Comparison of ENCODE assay signal across 24 mouse cellular contexts in genomic region chr7:58230943-58231342, GRCm38 (mm10).
"Had no signal": no experiment of that assay in that cellular context is flagged by ENCODE, and none has a peak within 500 bp of the region (broad histone marks: within the 10 kb centered on the region; RNA-seq: fewer than 3 reads in every experiment).

No protein-coding gene starts in this region.

- H3K4me2 ChIP-seq: intestine, embryonic 15.5 days; kidney, embryonic 15.5 days; limb, embryonic 13.5 days; liver, embryonic 12.5 days; liver, embryonic 15.5 days; lung, embryonic 15.5 days; midbrain, embryonic 13.5 days; neural tube, embryonic 13.5 days had no signal

- H3K27me3 ChIP-seq: intestine, embryonic 15.5 days; kidney, embryonic 15.5 days; limb, embryonic 13.5 days; liver, embryonic 12.5 days; liver, embryonic 15.5 days; lung, embryonic 15.5 days; megakaryocyte, embryonic 14.5 days; midbrain, embryonic 13.5 days; neural tube, embryonic 13.5 days had no signal

- H3K9me3 ChIP-seq: intestine, embryonic 15.5 days; kidney, embryonic 15.5 days; limb, embryonic 10.5 days; limb, embryonic 13.5 days; liver, embryonic 15.5 days; lung, embryonic 15.5 days; midbrain, embryonic 10.5 days; midbrain, embryonic 13.5 days; neural tube, embryonic 13.5 days had no signal

- H3K36me3 ChIP-seq: intestine, embryonic 15.5 days; kidney, embryonic 15.5 days; limb, embryonic 10.5 days; limb, embryonic 13.5 days; liver, embryonic 12.5 days; liver, embryonic 15.5 days; lung, embryonic 15.5 days; midbrain, embryonic 10.5 days; midbrain, embryonic 13.5 days; neural tube, embryonic 13.5 days had no signal

- H3K4me1 ChIP-seq: intestine, embryonic 15.5 days; kidney, embryonic 15.5 days; limb, embryonic 10.5 days; limb, embryonic 13.5 days; liver, embryonic 12.5 days; liver, embryonic 15.5 days; lung, embryonic 15.5 days; megakaryocyte, embryonic 14.5 days; midbrain, embryonic 10.5 days; midbrain, embryonic 13.5 days; neural tube, embryonic 13.5 days had no signal

- H3K4me3 ChIP-seq: intestine, embryonic 15.5 days; kidney, embryonic 15.5 days; limb, embryonic 10.5 days; limb, embryonic 13.5 days; liver, embryonic 12.5 days; liver, embryonic 15.5 days; lung, embryonic 15.5 days; megakaryocyte, embryonic 14.5 days; midbrain, embryonic 10.5 days; midbrain, embryonic 13.5 days; myocyte; neural tube, embryonic 13.5 days had no signal

- DNase-seq: kidney, adult 11 months; kidney, adult 8-10 months; kidney, postnatal 14 days; kidney, postnatal 4 days; liver; lung, adult 18-20 months; lung, postnatal 10 days; lung, postnatal 36 days; right cerebral cortex, postnatal 25 days; thymus, adult 18-20 months; thymus, postnatal 36 days had no signal

- ATAC-seq: intestine, embryonic 15.5 days; liver, embryonic 12.5 days; midbrain, embryonic 13.5 days; midbrain, embryonic 16.5 days had no signal

- H3K27ac ChIP-seq: intestine, embryonic 15.5 days; kidney, embryonic 15.5 days; limb, embryonic 10.5 days; limb, embryonic 13.5 days; liver, embryonic 12.5 days; liver, embryonic 15.5 days; lung, embryonic 15.5 days; midbrain, embryonic 10.5 days; midbrain, embryonic 13.5 days; neural tube, embryonic 13.5 days had no signal

- H3K9ac ChIP-seq: intestine, embryonic 15.5 days; kidney, embryonic 15.5 days; limb, embryonic 13.5 days; liver, embryonic 12.5 days; liver, embryonic 15.5 days; lung, embryonic 15.5 days; midbrain, embryonic 13.5 days; neural tube, embryonic 13.5 days had no signal
